Mouse (Mus musculus): ENCODE measurements around the gene Ntng1. TPM values are rescaled to one million over a fixed set of nuclear protein-coding genes. Genes with fewer than 3 reads are reported as not detected.

Ntng1 gene
- polyA plus RNA-seq, 1 experiment from 2014 or later: 48.9 TPM

DNA sequence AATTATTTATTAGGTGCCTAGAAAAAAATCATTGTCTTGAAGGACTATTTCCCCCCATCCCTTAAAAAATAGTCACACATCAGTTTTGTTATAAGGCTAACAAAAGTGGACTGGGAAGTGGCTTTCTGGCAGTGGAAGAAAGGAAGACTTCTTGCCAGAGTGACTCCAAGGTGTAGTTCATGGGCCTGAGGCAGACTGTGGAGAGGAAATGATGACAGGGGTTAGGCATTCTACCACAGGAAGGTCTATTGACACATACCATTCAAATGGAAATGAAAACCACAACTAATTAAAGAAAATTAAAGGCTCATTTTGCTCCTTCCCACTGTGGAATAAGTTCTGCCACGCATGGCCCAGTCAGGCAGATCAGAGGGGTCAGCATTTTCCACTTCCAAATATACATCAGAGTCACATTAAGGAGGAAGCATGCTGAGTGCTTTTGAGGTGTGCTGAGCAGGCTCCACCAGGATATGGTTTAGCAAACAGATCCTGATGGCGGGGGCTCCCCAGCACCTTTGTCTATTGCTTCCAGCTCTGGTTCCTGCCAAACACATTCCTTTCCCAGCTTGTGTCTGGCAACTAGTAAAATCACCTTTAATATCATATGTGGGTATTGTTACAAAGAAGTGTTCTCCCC lies 403.2 kb downstream of the Ntng1 start:
- Histone ChIP-seq H3K36me3 (replicated peaks) (no peaks in the 10 kb centered on the region), H3K27ac (no peak overlapping the region), H3K4me1 (0 out of 2 replicates have a peak, but pooled peaks cover 5% of the 10 kb centered on the region), H3K9ac (no peak overlapping the region), H3K4me2 (no peak overlapping the region), H3K27me3 (replicated peaks) (no peaks in the 10 kb centered on the region), H3K4me3 (no peak overlapping the region), H3K9me3 (no peaks in the 10 kb centered on the region)
- ATAC-seq (replicated peaks): no peak
- WGBS: 32% methylated on average over 2 of the region's 2 CpGs

- 41% methylated on average over 10 of the region's 10 CpGs for WGBS
- H3K9ac ChIP-seq: no peak overlapping the region
- H3K4me1 ChIP-seq: peaks cover 25% of the 10 kb centered on the region
- H3K27ac ChIP-seq: peak overlapping the region; percentile 14
- H3K4me3 ChIP-seq: no peak overlapping the region
- no peaks in the 10 kb centered on the region for H3K36me3 ChIP-seq (replicated peaks)
- H3K9me3 ChIP-seq: no peaks in the 10 kb centered on the region
- H3K4me2 ChIP-seq: no peak overlapping the region
- peak; percentile 95 for ATAC-seq (replicated peaks)
- no peaks in the 10 kb centered on the region for H3K27me3 ChIP-seq (replicated peaks)
Measured at GRCm38 (mm10) chr3:109732327-109733182, 411.3 kb downstream of the Ntng1 start.

GRCm38 (mm10) chr3:109731592-109732230 lies 412.1 kb downstream of the Ntng1 start:
- Histone ChIP-seq H3K36me3 (replicated peaks) (no peaks in the 10 kb centered on the region), H3K27me3 (replicated peaks) (no peaks in the 10 kb centered on the region), H3K4me3 (no peak overlapping the region), H3K4me1 (peaks cover 25% of the 10 kb centered on the region), H3K27ac (peak overlapping the region; percentile 14), H3K9ac (no peak overlapping the region), H3K4me2 (no peak overlapping the region), H3K9me3 (no peaks in the 10 kb centered on the region)
- peak; percentile 81 for ATAC-seq (replicated peaks)
- WGBS: 19% methylated on average over 5 of the region's 5 CpGs

Other genes starting within 250 kb of the Ntng1 start
- gene Prmt6, start 107.0 kb upstream of the Ntng1 start, polyA plus RNA-seq (2015; fragmentation: Nextera tagmentation; extraction: Ambion mirVana): 24.3 and 25.6 TPM in 2 replicates

Measured in midbrain, embryonic 15.5 days (tissue).